Mouse (Mus musculus): ENCODE measurements around the gene Man2a2. TPM values are rescaled to one million over a fixed set of nuclear protein-coding genes. Genes with fewer than 3 reads are reported as not detected.

Man2a2 gene
- total RNA-seq, 2 experiments from 2014 or later: 10.8 to 33.2 TPM

DNA sequence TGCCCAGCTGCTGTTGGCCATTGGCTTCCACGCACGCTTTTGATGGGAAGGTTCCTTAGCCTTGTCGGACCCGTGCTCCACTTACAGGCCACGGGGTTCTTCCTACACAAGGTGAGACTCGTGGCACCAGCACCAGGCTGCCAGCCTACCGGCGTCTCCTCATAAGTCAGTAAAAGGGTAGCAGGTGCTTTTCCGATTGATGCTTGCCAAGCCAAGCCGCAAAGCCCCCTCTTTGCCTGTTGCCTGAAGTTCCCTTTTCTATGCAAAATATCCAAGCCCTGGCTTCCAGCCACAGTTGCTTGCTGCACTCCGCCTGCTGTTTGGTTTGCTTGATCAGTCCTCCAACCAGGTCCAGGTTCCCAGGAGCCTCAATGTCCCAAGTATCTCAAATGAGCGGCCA lies 2.7 kb upstream of the Man2a2 start:
- peak; percentile 15; the same call in 1 of the 2 replicates for ATAC-seq (replicated peaks; ENCODE audit: low FRiP score, low TSS enrichment, poor library complexity, severe bottlenecking)

- no peak for ATAC-seq (replicated peaks; ENCODE audit: low FRiP score, low TSS enrichment, poor library complexity, severe bottlenecking)
Measured at GRCm38 (mm10) chr7:80373352-80373751, 2.2 kb upstream of the Man2a2 start.

DNA sequence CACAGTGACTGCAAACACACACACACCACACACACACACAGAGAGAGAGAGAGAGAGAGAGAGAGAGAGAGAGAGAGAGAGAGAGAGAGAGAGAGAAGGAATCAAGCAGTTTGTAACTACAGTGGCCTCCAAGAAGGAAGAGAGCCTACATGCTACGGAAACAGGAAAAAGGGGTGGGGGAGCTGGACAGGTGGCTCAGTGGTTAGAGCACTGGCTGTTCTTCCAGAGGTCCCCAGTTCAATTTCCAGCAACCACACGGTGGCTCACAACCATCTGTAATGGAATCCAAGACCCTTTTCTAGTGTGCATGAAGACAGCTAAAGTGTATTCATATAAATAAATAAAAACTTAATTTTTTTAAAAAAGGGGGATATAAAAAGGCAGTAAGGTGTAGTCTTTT lies 1.5 kb upstream of the Man2a2 start:
- no peak for ATAC-seq (replicated peaks; ENCODE audit: low FRiP score, low TSS enrichment, poor library complexity, severe bottlenecking)

- no peak for ATAC-seq (replicated peaks; ENCODE audit: low FRiP score, low TSS enrichment, poor library complexity, severe bottlenecking)
Measured at GRCm38 (mm10) chr7:80372166-80372565, 991 bp upstream of the Man2a2 start.

DNA sequence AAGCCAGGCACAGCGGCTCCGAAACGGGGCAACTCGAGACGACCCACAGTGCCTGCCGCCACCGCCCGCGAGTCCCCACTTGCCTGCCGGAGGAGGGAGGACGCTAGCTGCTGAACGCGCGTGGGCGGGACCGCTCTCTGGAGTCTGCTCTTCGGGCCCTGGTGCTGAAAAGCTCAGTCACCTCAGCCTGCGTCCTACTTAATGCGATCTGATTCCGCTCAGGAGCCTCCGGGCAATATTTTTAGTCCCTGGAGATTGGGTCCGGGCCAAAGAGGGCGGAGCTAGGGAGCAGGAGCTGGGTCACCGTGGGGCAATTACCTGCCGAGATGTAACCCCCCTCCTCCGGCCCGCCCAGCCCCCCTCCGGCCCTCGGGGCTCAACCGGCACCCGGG lies 530 bp downstream of the Man2a2 start:
- ATAC-seq (replicated peaks; ENCODE audit: low FRiP score, low TSS enrichment, poor library complexity, severe bottlenecking): peak; percentile 63

GRCm38 (mm10) chr7:80369967-80370431 lies 1.2 kb downstream of the Man2a2 start:
- no peak for ATAC-seq (replicated peaks; ENCODE audit: low FRiP score, low TSS enrichment, poor library complexity, severe bottlenecking)

- ATAC-seq (replicated peaks; ENCODE audit: low FRiP score, low TSS enrichment, poor library complexity, severe bottlenecking): no peak
Measured at GRCm38 (mm10) chr7:80369461-80369860, 1.7 kb downstream of the Man2a2 start.

GRCm38 (mm10) chr7:80368635-80369421 lies 2.3 kb downstream of the Man2a2 start:
- no peak for ATAC-seq (replicated peaks; ENCODE audit: low FRiP score, low TSS enrichment, poor library complexity, severe bottlenecking)

DNA sequence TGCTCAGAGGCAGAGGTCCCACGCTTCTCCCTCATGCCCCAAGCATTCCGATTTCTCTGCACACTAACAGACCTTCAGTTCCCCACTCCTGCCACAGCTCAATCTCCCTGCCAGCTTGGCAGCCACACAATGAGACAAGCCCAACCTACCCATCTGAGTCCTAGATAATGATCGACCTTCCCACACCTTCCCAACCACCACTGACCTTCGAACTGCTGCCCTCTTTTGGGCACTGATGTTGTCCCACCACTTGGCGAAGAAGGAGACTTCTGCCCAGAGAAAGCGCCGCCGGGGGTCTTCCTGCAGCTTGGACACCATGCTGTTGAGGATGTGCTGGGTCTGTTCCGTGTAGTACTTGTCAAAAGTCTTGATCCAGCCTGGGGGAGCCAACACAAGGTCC lies 3.2 kb downstream of the Man2a2 start:
- no peak for ATAC-seq (replicated peaks; ENCODE audit: low FRiP score, low TSS enrichment, poor library complexity, severe bottlenecking)

GRCm38 (mm10) chr7:80367232-80367631 lies 3.9 kb downstream of the Man2a2 start:
- ATAC-seq (replicated peaks; ENCODE audit: low FRiP score, low TSS enrichment, poor library complexity, severe bottlenecking): no peak

- ATAC-seq (replicated peaks; ENCODE audit: low FRiP score, low TSS enrichment, poor library complexity, severe bottlenecking): no peak
Measured at GRCm38 (mm10) chr7:80365759-80366158, 5.4 kb downstream of the Man2a2 start.

- no peak for ATAC-seq (replicated peaks; ENCODE audit: low FRiP score, low TSS enrichment, poor library complexity, severe bottlenecking)
Measured at GRCm38 (mm10) chr7:80360435-80360834, 10.7 kb downstream of the Man2a2 start.

- no peak for ATAC-seq (replicated peaks; ENCODE audit: low FRiP score, low TSS enrichment, poor library complexity, severe bottlenecking)
Measured at GRCm38 (mm10) chr7:80358039-80358438, 13.1 kb downstream of the Man2a2 start.

GRCm38 (mm10) chr7:80357156-80357555 lies 14.0 kb downstream of the Man2a2 start:
- ATAC-seq (replicated peaks; ENCODE audit: low FRiP score, low TSS enrichment, poor library complexity, severe bottlenecking): no peak

- ATAC-seq (replicated peaks; ENCODE audit: low FRiP score, low TSS enrichment, poor library complexity, severe bottlenecking): no peak
Measured at GRCm38 (mm10) chr7:80356351-80356750, 14.8 kb downstream of the Man2a2 start.

DNA sequence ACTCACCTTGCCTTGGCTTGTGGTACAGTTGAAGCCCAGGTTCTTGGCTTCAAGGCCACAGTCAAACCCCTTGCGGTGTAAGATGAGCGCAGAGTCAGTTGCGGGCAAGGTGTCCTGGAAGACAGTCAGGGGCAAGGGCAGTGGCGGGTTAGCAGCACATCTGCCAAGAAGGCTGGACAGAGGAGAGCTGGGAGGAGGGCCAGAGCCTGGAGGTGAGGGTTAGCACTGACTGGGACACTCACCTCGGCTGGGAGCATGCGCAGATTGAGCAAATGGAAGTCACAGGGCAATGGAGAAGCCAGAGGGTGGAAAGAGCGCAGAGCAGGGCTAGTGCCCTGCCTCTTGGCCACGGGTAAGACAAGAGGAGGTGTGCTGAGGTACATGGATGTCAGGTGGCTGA lies 18.3 kb downstream of the Man2a2 start:
- ATAC-seq (replicated peaks; ENCODE audit: low FRiP score, low TSS enrichment, poor library complexity, severe bottlenecking): no peak

DNA sequence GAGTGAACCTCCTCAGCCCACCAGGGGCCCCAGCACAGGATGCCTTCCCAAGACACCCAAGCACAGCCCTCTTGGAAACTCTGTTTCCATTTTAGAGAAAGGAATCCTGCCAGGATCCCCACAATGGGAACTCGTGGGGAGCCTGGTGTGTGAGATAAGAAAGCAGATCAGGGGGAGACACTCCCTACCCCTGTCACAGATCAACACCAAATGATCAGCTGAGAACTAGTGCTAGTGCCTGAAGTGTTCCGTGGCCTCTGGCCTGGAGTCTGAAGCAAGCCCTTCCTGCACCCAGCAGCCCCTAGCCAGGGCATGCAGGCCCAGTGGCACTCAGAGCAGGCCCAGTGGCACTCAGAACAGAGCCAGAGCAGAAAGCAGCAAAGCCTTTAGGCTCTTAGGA lies 20.4 kb downstream of the Man2a2 start:
- peak; percentile 79 for ATAC-seq (replicated peaks; ENCODE audit: low FRiP score, low TSS enrichment, poor library complexity, severe bottlenecking)

- ATAC-seq (replicated peaks; ENCODE audit: low FRiP score, low TSS enrichment, poor library complexity, severe bottlenecking): no peak
Measured at GRCm38 (mm10) chr7:80347670-80348586, 23.2 kb downstream of the Man2a2 start.

DNA sequence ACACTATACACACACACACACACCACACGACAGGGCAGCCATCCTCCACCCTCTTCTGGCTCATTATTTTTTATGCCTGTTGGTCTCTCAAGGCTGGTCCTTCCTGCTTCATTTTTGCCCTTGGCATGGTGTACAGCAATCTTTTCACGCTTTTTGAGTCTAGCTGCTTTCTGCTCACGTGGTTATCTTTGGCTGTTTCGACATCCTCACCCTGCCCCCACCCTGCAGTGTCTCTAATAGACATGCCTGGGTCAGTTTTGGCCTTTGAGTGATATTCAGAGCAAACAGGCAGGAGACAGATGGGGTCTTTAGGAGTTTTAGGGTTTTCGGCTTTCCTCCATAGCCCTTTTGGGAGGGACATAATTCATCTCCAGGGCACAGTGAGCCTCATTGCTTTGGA lies 24.3 kb downstream of the Man2a2 start:
- no peak for ATAC-seq (replicated peaks; ENCODE audit: low FRiP score, low TSS enrichment, poor library complexity, severe bottlenecking)

DNA sequence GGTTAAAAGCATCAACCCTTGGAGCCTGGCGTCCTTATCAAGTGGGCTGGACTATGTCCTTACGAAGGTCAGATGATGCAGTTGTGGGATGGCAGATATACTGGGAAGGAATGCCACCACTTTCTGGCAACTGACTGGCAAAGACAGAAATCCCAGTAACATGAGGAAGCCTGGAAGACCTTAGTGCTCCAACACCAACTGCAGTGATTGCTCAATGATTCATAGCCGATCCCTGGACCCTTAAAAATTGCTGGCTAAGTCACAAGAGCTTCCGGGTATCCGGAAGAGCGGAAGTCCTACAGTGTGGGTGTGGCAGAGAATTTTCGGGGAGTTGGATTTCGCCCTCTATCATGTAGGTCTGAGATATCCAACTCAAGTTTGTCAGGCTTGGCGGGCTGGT lies 25.0 kb downstream of the Man2a2 start:
- no peak for ATAC-seq (replicated peaks; ENCODE audit: low FRiP score, low TSS enrichment, poor library complexity, severe bottlenecking)
